Mouse (Mus musculus): ENCODE results near the gene Cela3a. TPM values are rescaled to one million over a fixed set of nuclear protein-coding genes. Genes with fewer than 3 reads are reported as not detected.

The Cela3a gene
- total and polyA plus RNA-seq, 2 experiments from 2014 or later: not detected

- Histone ChIP-seq H3K9ac (replicated peaks; ENCODE audit: low read length, poor library complexity, severe bottlenecking) (peak overlapping the region; percentile 70), H3K4me3 (ENCODE audit: low read depth, low read length) (peak overlapping the region; percentile 89), H3K27me3 (ENCODE audit: insufficient read depth, low read length) (no peaks in the 10 kb centered on the region), H3K4me1 (ENCODE audit: insufficient read depth, low read length) (no peaks in the 10 kb centered on the region), H3K4me2 (ENCODE audit: low read depth, low read length, poor library complexity, severe bottlenecking) (peak overlapping the region; percentile 83), H3K27ac (ENCODE audit: low read depth, low read length) (peak overlapping the region; percentile 86), H3K36me3 (ENCODE audit: insufficient read depth, low read length) (no peaks in the 10 kb centered on the region), H3K9me3 (ENCODE audit: low read length) (no peaks in the 10 kb centered on the region)
- whole genome bisulfite sequencing: 1% methylated on average over 46 of the region's 46 CpGs
- DNase-seq (ENCODE audit: low spot score) (peak; percentile 97), ATAC-seq (ENCODE audit: low FRiP score) (peak; percentile 93)
- no peak for TF ChIP-seq CTCF (IDR thresholded peaks at IDR 0.05)
Observed at GRCm38 (mm10) chr4:137388059-137388794, 21.4 kb downstream of the Cela3a start.

GRCm38 (mm10) chr4:137387482-137388058 lies 22.0 kb downstream of the Cela3a start:
- Histone ChIP-seq H3K27ac (ENCODE audit: low read depth, low read length) (peak overlapping the region; percentile 86), H3K27me3 (ENCODE audit: insufficient read depth, low read length) (no peaks in the 10 kb centered on the region), H3K36me3 (ENCODE audit: insufficient read depth, low read length) (no peaks in the 10 kb centered on the region), H3K9me3 (ENCODE audit: low read length) (no peaks in the 10 kb centered on the region), H3K4me1 (ENCODE audit: insufficient read depth, low read length) (no peaks in the 10 kb centered on the region), H3K9ac (replicated peaks; ENCODE audit: low read length, poor library complexity, severe bottlenecking) (peak overlapping the region; percentile 70), H3K4me2 (ENCODE audit: low read depth, low read length, poor library complexity, severe bottlenecking) (peak overlapping the region; percentile 83), H3K4me3 (ENCODE audit: low read depth, low read length) (peak overlapping the region; percentile 89)
- DNase-seq (ENCODE audit: low spot score): no peak
- TF ChIP-seq CTCF (IDR thresholded peaks at IDR 0.05): no peak
- no peak for ATAC-seq (ENCODE audit: low FRiP score)
- under 1% methylated on average over 20 of the region's 20 CpGs for WGBS

GRCm38 (mm10) chr4:137380702-137381605 lies 28.6 kb downstream of the Cela3a start:
- no peaks in the 10 kb centered on the region for H3K36me3 ChIP-seq (ENCODE audit: insufficient read depth, low read length)
- no peaks in the 10 kb centered on the region for H3K9me3 ChIP-seq (ENCODE audit: low read length)
- H3K4me2 ChIP-seq (ENCODE audit: low read depth, low read length, poor library complexity, severe bottlenecking): no peak overlapping the region
- no peak overlapping the region for H3K4me3 ChIP-seq (ENCODE audit: low read depth, low read length)
- ATAC-seq (ENCODE audit: low FRiP score) (no peak), DNase-seq (ENCODE audit: low spot score) (no peak)
- H3K4me1 ChIP-seq (ENCODE audit: insufficient read depth, low read length): no peaks in the 10 kb centered on the region
- H3K27ac ChIP-seq (ENCODE audit: low read depth, low read length): no peak overlapping the region
- TF ChIP-seq CTCF (IDR thresholded peaks at IDR 0.05): no peak
- WGBS: 42% methylated on average over 14 of the region's 16 CpGs
- H3K9ac ChIP-seq (replicated peaks; ENCODE audit: low read length, poor library complexity, severe bottlenecking): no peak overlapping the region
- H3K27me3 ChIP-seq (ENCODE audit: insufficient read depth, low read length): no peaks in the 10 kb centered on the region

- Histone ChIP-seq H3K9me3 (ENCODE audit: low read length) (no peaks in the 10 kb centered on the region), H3K27ac (ENCODE audit: low read depth, low read length) (no peak overlapping the region), H3K36me3 (ENCODE audit: insufficient read depth, low read length) (no peaks in the 10 kb centered on the region), H3K9ac (replicated peaks; ENCODE audit: low read length, poor library complexity, severe bottlenecking) (no peak overlapping the region), H3K4me3 (ENCODE audit: low read depth, low read length) (no peak overlapping the region), H3K27me3 (ENCODE audit: insufficient read depth, low read length) (no peaks in the 10 kb centered on the region), H3K4me2 (ENCODE audit: low read depth, low read length, poor library complexity, severe bottlenecking) (no peak overlapping the region), H3K4me1 (ENCODE audit: insufficient read depth, low read length) (no peaks in the 10 kb centered on the region)
- no peak for TF ChIP-seq CTCF (IDR thresholded peaks at IDR 0.05)
- DNase-seq (ENCODE audit: low spot score) (no peak), ATAC-seq (ENCODE audit: low FRiP score) (no peak)
- WGBS: 88% methylated on average over 10 of the region's 10 CpGs
Observed at GRCm38 (mm10) chr4:137379713-137380255, 29.8 kb downstream of the Cela3a start.

DNA sequence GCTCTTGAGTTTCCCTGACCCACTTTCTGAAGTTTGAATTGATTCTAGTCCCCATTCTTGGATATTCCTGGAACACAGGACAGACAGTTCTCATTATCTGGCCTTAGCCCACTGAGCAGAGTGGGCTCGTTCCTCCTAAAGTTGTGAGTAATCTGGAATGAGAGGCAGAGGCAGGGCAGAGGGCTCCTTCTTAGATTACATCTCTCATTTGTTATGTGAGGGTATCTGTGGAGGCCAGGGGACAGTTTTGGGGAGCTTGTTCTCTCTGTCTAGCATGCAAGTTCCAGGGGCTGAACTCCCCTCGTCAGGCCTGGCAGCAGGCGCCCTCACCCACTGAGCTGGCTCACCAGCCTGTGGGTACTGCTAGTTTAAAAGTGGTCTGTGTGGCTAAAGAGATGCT lies 30.5 kb downstream of the Cela3a start:
- Histone ChIP-seq H3K36me3 (ENCODE audit: insufficient read depth, low read length) (no peaks in the 10 kb centered on the region), H3K4me2 (ENCODE audit: low read depth, low read length, poor library complexity, severe bottlenecking) (no peak overlapping the region), H3K4me3 (ENCODE audit: low read depth, low read length) (no peak overlapping the region), H3K27ac (ENCODE audit: low read depth, low read length) (no peak overlapping the region), H3K9ac (replicated peaks; ENCODE audit: low read length, poor library complexity, severe bottlenecking) (no peak overlapping the region), H3K4me1 (ENCODE audit: insufficient read depth, low read length) (no peaks in the 10 kb centered on the region), H3K9me3 (ENCODE audit: low read length) (no peaks in the 10 kb centered on the region), H3K27me3 (ENCODE audit: insufficient read depth, low read length) (no peaks in the 10 kb centered on the region)
- TF ChIP-seq CTCF (IDR thresholded peaks at IDR 0.05): no peak
- WGBS: 83% methylated on average over 3 of the region's 3 CpGs
- no peak for DNase-seq (ENCODE audit: low spot score)
- ATAC-seq (ENCODE audit: low FRiP score): no peak

All from midbrain, postnatal 0 days (tissue).